Mouse (Mus musculus) CH12.LX (cell line): ENCODE data around the gene Alpk3. TPM values are rescaled to one million over a fixed set of nuclear protein-coding genes. Genes with fewer than 3 reads are reported as not detected.

Source experiments
- DNase-seq: peaks from one replicate; pipeline ENCODE4 v3.0.0-alpha.2; 2013; ENCODE audit errors: extremely low read depth
- H3K27ac ChIP-seq: 2 replicates; pipeline ENCODE4 v1.5.1; 2012; ENCODE audit warnings: low read depth, mild to moderate bottlenecking, control low read depth, moderate library complexity; ENCODE audit not compliant: insufficient read depth
- H3K27me3 ChIP-seq: replicated peaks from 2 replicates; pipeline ENCODE3; 2012; ENCODE audit warnings: inconsistent platforms
- H3K36me3 ChIP-seq, 2 experiments: replicated peaks in 1 of 2; 2 replicates each; pipeline versions ENCODE3 to v1.6.1; 2012; ENCODE audit warnings: inconsistent platforms in 1 of 2, low read length in 1 of 2, mild to moderate bottlenecking in 1 of 2, mixed read lengths in 1 of 2, moderate library complexity in 1 of 2; ENCODE audit not compliant: control insufficient read depth in 1 of 2, insufficient read depth in 1 of 2
- H3K4me1 ChIP-seq, 2 experiments: 2 replicates each; pipeline ENCODE4 v1.6.1; 2012; ENCODE audit warnings: inconsistent platforms in 1 of 2, moderate library complexity in 1 of 2; ENCODE audit not compliant: insufficient read depth in 2 of 2, control insufficient read depth in 1 of 2
- H3K4me2 ChIP-seq: 2 replicates; pipeline ENCODE4 v1.6.1; 2012; ENCODE audit warnings: low read depth, mild to moderate bottlenecking, control low read depth; ENCODE audit not compliant: poor library complexity, insufficient read depth, severe bottlenecking
- H3K4me3 ChIP-seq, 3 experiments: fragments of 150-350 bp in 1 of 3; sonication (generic) in 1 of 3; replicated peaks in 1 of 3; 2 replicates each; pipeline versions ENCODE3 to v1.5.1; 2011 to 2012; ENCODE audit warnings: low read depth in 2 of 3, low read length in 2 of 3, mild to moderate bottlenecking in 2 of 3, moderate library complexity in 2 of 3, control low read depth in 1 of 3, improper control_type of control experiment in 1 of 3, inconsistent platforms in 1 of 3, mixed read lengths in 1 of 3; ENCODE audit not compliant: poor library complexity in 1 of 3
- H3K79me2 ChIP-seq: replicated peaks from 2 replicates; pipeline ENCODE4 v1.6.1; 2012; ENCODE audit warnings: mild to moderate bottlenecking, moderate library complexity; ENCODE audit not compliant: control insufficient read depth, poor library complexity, insufficient read depth, severe bottlenecking; ENCODE audit errors: extremely low read depth
- H3K9ac ChIP-seq: 2 replicates; pipeline ENCODE4 v1.6.1; 2012; ENCODE audit warnings: low read depth, mild to moderate bottlenecking, control low read depth, moderate library complexity; ENCODE audit not compliant: insufficient read depth
- H3K9me3 ChIP-seq: replicated peaks from 2 replicates; pipeline ENCODE3; 2012; ENCODE audit warnings: low read length, inconsistent platforms, mixed read lengths
- BHLHE40 ChIP-seq: IDR thresholded peaks from 2 replicates; pipeline ENCODE4 v1.6.1; 2011; ENCODE audit warnings: mild to moderate bottlenecking, low read depth, low read length, improper control_type of control experiment
- CHD2 ChIP-seq: IDR thresholded peaks from 2 replicates; pipeline ENCODE4 v1.6.1; 2011; ENCODE audit warnings: low read length, improper control_type of control experiment
- E2F4 ChIP-seq: IDR thresholded peaks from 2 replicates; pipeline ENCODE4 v1.6.1; 2011; ENCODE audit warnings: low read depth, low read length, improper control_type of control experiment; ENCODE audit not compliant: insufficient replicate concordance
- ELF1 ChIP-seq: IDR thresholded peaks from 2 replicates; pipeline ENCODE4 v1.6.1; 2014; ENCODE audit warnings: low read depth, mild to moderate bottlenecking, inconsistent platforms, low read length, improper control_type of control experiment
- ETS1 ChIP-seq: conservative IDR thresholded peaks from 2 replicates; pipeline ENCODE4 v1.6.1; 2012; ENCODE audit warnings: low read depth, mild to moderate bottlenecking, inconsistent platforms, low read length, improper control_type of control experiment, moderate library complexity
- GABPA ChIP-seq: IDR thresholded peaks from 2 replicates; pipeline ENCODE4 v1.6.1; 2012; ENCODE audit warnings: low read depth, low read length, improper control_type of control experiment, inconsistent platforms; ENCODE audit not compliant: insufficient replicate concordance
- HCFC1 ChIP-seq: IDR thresholded peaks from 2 replicates; pipeline ENCODE4 v1.6.1; 2012; ENCODE audit warnings: low read depth, mild to moderate bottlenecking, inconsistent platforms, low read length, improper control_type of control experiment
- IRF4 ChIP-seq: IDR thresholded peaks from 2 replicates; pipeline ENCODE4 v1.6.1; 2014; ENCODE audit warnings: low read depth, mild to moderate bottlenecking, inconsistent platforms, low read length, improper control_type of control experiment
- JUN ChIP-seq: IDR thresholded peaks from 2 replicates; pipeline ENCODE4 v1.6.1; 2011; ENCODE audit warnings: low read depth, mild to moderate bottlenecking, low read length, improper control_type of control experiment, moderate library complexity; ENCODE audit not compliant: insufficient read depth
- KAT2A ChIP-seq: IDR thresholded peaks from 2 replicates; pipeline ENCODE4 v1.6.1; 2012; ENCODE audit warnings: low read length, improper control_type of control experiment, inconsistent platforms; ENCODE audit not compliant: insufficient replicate concordance
- MAZ ChIP-seq: IDR thresholded peaks from 2 replicates; pipeline ENCODE4 v1.6.1; 2012; ENCODE audit warnings: low read depth, mild to moderate bottlenecking, inconsistent platforms, low read length, improper control_type of control experiment, moderate library complexity
- NELFE ChIP-seq: IDR thresholded peaks from 2 replicates; pipeline ENCODE4 v1.6.1; 2011; ENCODE audit warnings: low read depth, low read length, improper control_type of control experiment
- POLR2AphosphoS2 ChIP-seq: IDR thresholded peaks from 2 replicates; pipeline ENCODE4 v1.6.1; 2011; ENCODE audit warnings: low read depth, low read length, improper control_type of control experiment
- SIN3A ChIP-seq: IDR thresholded peaks from 2 replicates; pipeline ENCODE4 v1.6.1; 2012; ENCODE audit warnings: low read length, improper control_type of control experiment, inconsistent platforms
- SMC3 ChIP-seq: IDR thresholded peaks from 2 replicates; pipeline ENCODE4 v1.6.1; 2011; ENCODE audit warnings: low read depth, low read length, improper control_type of control experiment
- TCF12 ChIP-seq: IDR thresholded peaks from 2 replicates; pipeline ENCODE4 v1.6.1; 2014; ENCODE audit warnings: low read depth, mild to moderate bottlenecking, inconsistent platforms, low read length, improper control_type of control experiment
- USF2 ChIP-seq: conservative IDR thresholded peaks from 2 replicates; pipeline ENCODE4 v1.6.1; 2011; ENCODE audit warnings: low read depth, low read length, improper control_type of control experiment
- dilution Hi-C: fragments of 300-500 bp; cut with MboI; formaldehyde crosslinking; loops from 2 replicates; pipeline ENCODE4 v1.14.3; 2020; ENCODE audit warnings: low sequenced_read_pairs; ENCODE audit not compliant: extremely low pct_unique_long_range_greater_than_20kb, extremely low pct_ligation_motif_present
- in situ Hi-C: fragments of 300-500 bp; cut with MboI; formaldehyde crosslinking; loops from 3 replicates; pipeline ENCODE4 v1.14.3; 2019; ENCODE audit warnings: low sequenced_read_pairs, low pct_ligation_motif_present, low pct_unique_long_range_greater_than_20kb, mixed read lengths
- polyA plus RNA-seq: library from polyadenylated mRNA; unstranded; fragments of >175 nt; gene quantifications from 2 replicates; pipeline ENCODE4 v1.2.1, GENCODE M21; 2012; ENCODE audit warnings: low read depth; ENCODE audit not compliant: insufficient read length
- total RNA-seq, 2 experiments: library from RNA; depleted of rRNA; stranded (reverse); fragments of 300-350 nt in 1 of 2; fragments of >200 nt in 1 of 2; gene quantifications; 2 replicates each; pipeline ENCODE4 v1.2.3; 2012 to 2014

Alpk3 gene
- total and polyA plus RNA-seq, 3 experiments: 0.13 to 1.1 (median 0.64) TPM

DNA sequence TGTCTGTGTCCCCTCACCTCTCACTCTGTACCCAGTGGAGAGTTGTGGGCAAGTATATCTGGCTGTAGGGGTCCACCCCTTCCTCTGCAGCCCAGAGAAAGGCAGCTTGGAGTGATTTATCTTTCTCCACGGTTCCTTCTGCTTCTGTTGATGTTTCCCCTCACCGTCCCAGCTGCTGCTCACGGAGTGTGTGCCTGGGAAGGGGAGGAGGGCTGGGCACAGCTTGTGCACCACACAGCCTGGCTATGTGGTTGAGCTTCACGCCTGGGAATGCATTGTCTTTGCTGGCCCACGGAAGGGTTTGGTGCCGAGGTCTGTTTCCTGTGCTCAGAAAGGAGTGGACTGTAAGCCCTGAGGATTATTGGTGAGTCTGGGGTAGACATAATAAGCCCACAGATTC is 9.3 kb downstream of the Alpk3 start:
- no peaks in the 10 kb centered on the region for H3K79me2 ChIP-seq
- DNase-seq: no peak
- no peak overlapping the region for H3K9ac ChIP-seq
- no peaks in the 10 kb centered on the region for H3K9me3 ChIP-seq
- dilution Hi-C loops (no loop called here), in situ Hi-C loops (loop anchor here (25.0 kb wide), 1 partner anchor 329 kb away; no protein-coding TSS in a partner anchor)
- TF ChIP-seq IRF4 (no peak), BHLHE40 (no peak), POLR2AphosphoS2 (no peak), SIN3A (no peak), SMC3 (no peak), HCFC1 (no peak), TCF12 (no peak), E2F4 (no peak), KAT2A (no peak), USF2 (no peak)
- H3K4me2 ChIP-seq: no peak overlapping the region
- H3K27ac ChIP-seq: no peak overlapping the region
- peaks cover 9% of the 10 kb centered on the region for H3K27me3 ChIP-seq
- H3K4me3 ChIP-seq: no peak overlapping the region
- peaks cover 0 to 6% of the 10 kb centered on the region in 2 experiments; a peak in 2 of 4 replicates for H3K4me1 ChIP-seq
- no peaks in the 10 kb centered on the region for H3K36me3 ChIP-seq

DNA sequence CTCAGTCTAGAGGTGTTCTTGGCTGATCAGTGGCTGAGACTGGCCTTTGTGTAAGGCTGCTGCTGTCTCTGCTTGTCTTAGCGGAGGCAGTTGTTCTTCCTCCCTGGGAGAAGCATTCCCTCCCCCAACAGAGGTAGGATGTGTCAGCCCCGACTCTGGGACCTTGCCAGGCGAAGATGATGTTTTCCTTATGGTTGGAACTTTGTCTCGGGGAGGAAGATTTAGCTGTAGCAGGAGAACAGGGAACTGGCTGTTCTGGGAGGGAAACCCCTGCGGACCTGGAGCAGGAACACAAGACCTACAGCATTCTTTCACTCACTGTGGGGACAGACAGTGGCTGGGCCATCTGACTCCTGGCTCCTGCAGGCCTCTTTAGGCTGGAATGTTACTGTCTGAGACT is 15.1 kb downstream of the Alpk3 start:
- Histone ChIP-seq H3K9me3 (peaks cover 3% of the 10 kb centered on the region), H3K36me3 (no peaks in the 10 kb centered on the region), H3K9ac (no peak overlapping the region), H3K4me3 (no peak overlapping the region), H3K27ac (no peak overlapping the region), H3K4me2 (no peak overlapping the region), H3K79me2 (no peaks in the 10 kb centered on the region), H3K4me1 (peaks cover 6 to 25% of the 10 kb centered on the region in 2 experiments; a peak in 3 of 4 replicates), H3K27me3 (no peaks in the 10 kb centered on the region)
- in situ Hi-C loops: loop anchor here (25.0 kb wide), 1 partner anchor 335 kb away; no protein-coding TSS in a partner anchor
- dilution Hi-C loops: no loop called here
- DNase-seq: no peak
- TF ChIP-seq SIN3A (no peak), IRF4 (no peak), ETS1 (no peak), ELF1 (no peak), GABPA (no peak), NELFE (no peak), CHD2 (no peak), MAZ (no peak), BHLHE40 (no peak), POLR2AphosphoS2 (no peak), JUN (no peak)
